Mouse (Mus musculus) midbrain, embryonic 11.5 days (tissue): Measurements from ENCODE around the gene Cd300e. TPM values are rescaled to one million over a fixed set of nuclear protein-coding genes. Genes with fewer than 3 reads are reported as not detected.

Source experiments
- ATAC-seq: fragments of 200-750 bp; cut with Nextera tagmentation; 2 replicates; pipeline ENCODE4 v1.8.0; 2017; ENCODE audit warnings: moderate TSS enrichment, moderate library complexity; ENCODE audit not compliant: low FRiP score
- DNase-seq: peaks from one replicate; pipeline ENCODE4 v3.0.0; 2015; ENCODE audit warnings: low spot score; ENCODE audit errors: missing footprints
- H3K27ac ChIP-seq: fragments of 300-500 bp; sonication (generic); 2 replicates; pipeline ENCODE4 v1.5.1; 2014; ENCODE audit warnings: low read depth, low read length
- H3K27me3 ChIP-seq: fragments of 300-500 bp; sonication (generic); 2 replicates; pipeline ENCODE4 v1.6.1; 2014; ENCODE audit warnings: mild to moderate bottlenecking, low read length, moderate library complexity, mixed read lengths; ENCODE audit not compliant: control insufficient read depth, insufficient read depth
- H3K36me3 ChIP-seq: fragments of 300-500 bp; sonication (generic); 2 replicates; pipeline ENCODE4 v1.6.1; 2014; ENCODE audit warnings: mild to moderate bottlenecking, low read length, moderate library complexity, mixed read lengths; ENCODE audit not compliant: control insufficient read depth, insufficient read depth
- H3K4me1 ChIP-seq: fragments of 300-500 bp; sonication (generic); 2 replicates; pipeline ENCODE4 v1.6.1; 2014; ENCODE audit warnings: low read length; ENCODE audit not compliant: control insufficient read depth, insufficient read depth
- H3K4me2 ChIP-seq: fragments of 300-500 bp; sonication (generic); 2 replicates; pipeline ENCODE4 v1.6.1; 2014; ENCODE audit warnings: mild to moderate bottlenecking, moderate library complexity
- H3K4me3 ChIP-seq: fragments of 300-500 bp; sonication (generic); 2 replicates; pipeline ENCODE4 v1.5.1; 2014; ENCODE audit warnings: low read depth, low read length
- H3K9ac ChIP-seq: fragments of 300-500 bp; sonication (generic); 2 replicates; pipeline ENCODE4 v1.6.1; 2014; ENCODE audit warnings: low read length
- H3K9me3 ChIP-seq: fragments of 300-500 bp; sonication (generic); 2 replicates; pipeline ENCODE4 v1.6.1; 2016; ENCODE audit warnings: low read length; ENCODE audit not compliant: control insufficient read depth
- WGBS: fragments of 180-500 bp; shearing (Covaris S2); extraction: QIAGEN DNeasy Blood & Tissue Kit; methylation state at CpG from one replicate; pipeline ENCODE4 v1.1.7; 2014; 5-methylcytosine and 5-hydroxymethylcytosine counted together
- polyA plus RNA-seq: library from polyadenylated mRNA; unstranded; fragments of >200 nt; fragmentation: Nextera tagmentation; extraction: Ambion mirVana; gene quantifications from 2 replicates; pipeline ENCODE4 v1.2.1, GENCODE M21; 2014

Gene Cd300e
- polyA plus RNA-seq, 1 experiment from 2014 or later = not detected

DNA sequence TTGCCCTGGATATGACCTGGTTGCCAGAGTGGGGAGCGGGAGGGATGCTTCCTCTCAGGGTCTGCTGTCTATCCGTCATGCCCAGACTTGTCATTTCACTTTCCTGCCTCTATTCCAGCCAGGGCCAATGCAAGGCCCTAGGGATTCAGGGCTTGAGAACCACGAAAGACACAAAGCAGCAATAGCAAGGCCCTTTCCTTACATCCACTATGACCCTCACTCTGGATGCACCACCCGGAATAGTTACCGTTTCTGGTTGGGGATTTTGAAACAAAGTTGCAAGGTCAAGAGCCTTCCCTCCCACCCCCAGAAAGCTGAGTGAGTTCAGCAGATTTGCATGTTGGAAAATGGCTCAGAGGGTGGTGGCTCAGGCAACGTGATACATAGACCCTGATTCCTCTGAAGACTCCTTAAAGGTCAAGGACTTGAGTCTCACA is 39.7 kb upstream of the Cd300e start:
- peak; percentile 56 for DNase-seq
- WGBS = 71% methylated on average over 6 of the region's 6 CpGs
- no peak overlapping the region for H3K27ac ChIP-seq

DNA sequence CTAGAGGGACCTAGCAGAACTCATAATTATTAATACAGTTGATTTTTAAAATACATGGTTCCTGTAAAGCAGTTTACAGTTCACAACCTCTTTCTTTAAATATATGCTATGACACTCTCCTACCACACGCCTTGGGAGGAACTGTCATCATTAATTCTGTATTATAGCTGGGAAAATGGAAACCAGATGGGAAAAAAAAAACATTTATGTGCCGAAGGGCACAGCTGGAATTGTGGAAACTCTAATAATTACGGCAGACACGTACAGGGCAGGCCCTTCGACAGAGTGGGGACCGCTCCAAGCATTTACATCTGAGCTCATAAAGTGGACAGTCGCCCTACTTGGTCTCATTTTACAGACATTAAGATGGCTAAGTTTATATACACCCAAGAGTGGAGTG is 38.8 kb upstream of the Cd300e start:
- H3K27ac ChIP-seq = no peak overlapping the region
- H3K27me3 ChIP-seq = no peaks in the 10 kb centered on the region
- no peak for ATAC-seq
- no peaks in the 10 kb centered on the region for H3K9me3 ChIP-seq
- no peak overlapping the region for H3K9ac ChIP-seq
- no peak overlapping the region for H3K4me3 ChIP-seq
- H3K4me2 ChIP-seq = no peak overlapping the region
- peak; percentile 56 for DNase-seq
- 80% methylated on average over 7 of the region's 7 CpGs for WGBS
- no peaks in the 10 kb centered on the region for H3K36me3 ChIP-seq
- no peaks in the 10 kb centered on the region for H3K4me1 ChIP-seq

More for the DNA sequence above, 39.7 kb upstream of the Cd300e start:
- Histone ChIP-seq H3K9ac (no peak overlapping the region), H3K27me3 (no peaks in the 10 kb centered on the region), H3K9me3 (no peaks in the 10 kb centered on the region), H3K4me1 (no peaks in the 10 kb centered on the region), H3K36me3 (no peaks in the 10 kb centered on the region), H3K4me3 (no peak overlapping the region), H3K4me2 (no peak overlapping the region)
- ATAC-seq = no peak

DNA sequence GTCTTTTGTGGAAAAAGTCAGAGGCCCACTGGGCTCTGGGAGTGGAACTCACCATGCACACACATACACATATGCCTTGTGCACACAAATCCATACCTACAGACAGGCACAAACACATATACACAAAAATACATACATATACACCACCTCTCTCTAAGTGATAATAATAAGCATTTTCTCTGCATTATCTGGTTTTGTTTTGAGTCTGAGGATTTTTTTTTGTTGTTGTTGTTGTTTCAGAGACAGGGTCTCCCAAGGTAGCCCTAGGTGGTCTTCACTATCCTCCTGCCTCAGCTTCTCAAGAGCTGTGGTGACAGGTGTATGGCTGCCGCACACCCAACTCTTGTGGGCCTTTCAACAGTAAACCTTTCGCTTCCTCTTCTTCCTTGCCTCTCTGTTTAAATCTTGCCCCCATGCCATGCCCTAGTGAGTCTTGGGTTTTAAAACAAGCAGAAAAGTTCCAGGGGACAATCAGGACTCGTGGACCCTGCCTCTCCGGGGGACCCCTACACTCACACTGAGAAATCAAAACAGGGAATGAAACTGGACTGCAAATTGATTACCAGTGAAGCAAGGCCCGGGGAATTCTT is 38.1 kb upstream of the Cd300e start:
- Histone ChIP-seq H3K36me3 (no peaks in the 10 kb centered on the region), H3K27me3 (no peaks in the 10 kb centered on the region), H3K4me3 (no peak overlapping the region), H3K4me2 (no peak overlapping the region), H3K9me3 (no peaks in the 10 kb centered on the region), H3K4me1 (no peaks in the 10 kb centered on the region), H3K9ac (no peak overlapping the region), H3K27ac (no peak overlapping the region)
- 76% methylated on average over 5 of the region's 5 CpGs for WGBS
- DNase-seq = peak; percentile 31
- ATAC-seq = no peak

DNA sequence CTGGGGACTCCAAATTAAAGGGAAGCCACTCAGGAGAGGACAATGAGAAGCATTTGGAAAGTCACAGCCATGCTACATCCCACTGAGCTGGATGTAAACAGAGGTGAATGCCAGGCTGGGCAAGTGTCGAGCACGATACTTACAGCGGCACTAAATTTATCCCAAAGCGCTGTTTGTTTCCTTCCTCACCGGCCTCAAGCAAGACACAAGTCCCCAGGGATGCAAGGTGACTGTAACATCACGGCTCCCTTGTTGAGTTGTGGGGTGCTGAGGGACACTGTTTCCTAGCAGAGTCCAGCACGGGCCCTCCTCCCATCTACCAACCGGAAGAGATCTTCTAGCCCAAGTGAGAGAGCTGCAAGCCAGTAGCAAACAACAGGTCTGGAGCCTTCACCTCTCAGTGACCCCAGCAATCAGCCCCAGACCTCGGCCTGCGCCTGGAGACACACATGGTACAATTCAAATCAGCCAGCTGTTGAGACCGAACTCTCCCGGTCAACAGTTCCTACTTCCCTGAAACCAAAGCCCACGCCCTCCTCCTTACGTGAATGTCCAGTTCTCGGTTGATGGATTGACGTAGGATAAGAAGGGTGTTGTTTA is 37.4 kb upstream of the Cd300e start:
- ATAC-seq (no peak), DNase-seq (peak; percentile 49)
- no peak overlapping the region for H3K27ac ChIP-seq
- H3K27me3 ChIP-seq = no peaks in the 10 kb centered on the region
- H3K4me1 ChIP-seq = no peaks in the 10 kb centered on the region
- 75% methylated on average over 16 of the region's 16 CpGs for WGBS
- no peak overlapping the region for H3K9ac ChIP-seq
- no peak overlapping the region for H3K4me3 ChIP-seq
- H3K9me3 ChIP-seq = no peaks in the 10 kb centered on the region
- H3K4me2 ChIP-seq = no peak overlapping the region
- H3K36me3 ChIP-seq = no peaks in the 10 kb centered on the region

DNA sequence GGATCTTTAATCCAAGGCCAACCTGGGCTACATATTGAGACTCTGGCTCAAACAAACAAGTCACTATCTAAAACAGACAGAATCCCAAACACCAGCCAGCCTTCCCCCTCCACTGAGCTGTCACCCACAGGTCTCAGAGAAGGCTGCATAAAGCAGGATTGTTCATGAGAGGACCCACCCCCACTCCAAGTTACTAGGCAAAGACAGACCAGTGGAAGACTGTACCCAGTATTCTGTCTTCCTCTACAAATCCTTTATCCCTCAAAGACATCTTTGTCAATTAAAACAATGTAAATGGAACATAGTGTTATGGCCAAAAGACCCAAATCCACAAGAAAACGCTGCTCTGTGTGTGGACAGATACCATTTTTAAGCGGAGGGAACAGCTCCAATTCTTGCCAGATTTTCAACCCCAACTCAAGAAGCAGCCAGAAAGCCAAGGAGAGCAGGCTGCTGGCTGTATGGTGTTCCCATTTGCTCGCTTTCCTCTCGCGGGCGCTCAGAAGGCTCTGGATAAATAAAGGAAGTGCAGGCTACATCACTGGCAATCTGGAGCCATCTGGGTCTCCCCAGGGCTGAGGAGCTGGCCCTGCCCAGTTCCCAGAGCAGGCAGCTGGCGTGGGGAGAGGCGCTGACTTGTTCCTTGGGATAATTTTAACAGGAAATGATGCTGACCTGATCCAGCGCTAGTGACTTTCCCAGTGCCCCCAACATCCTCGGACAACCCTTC is 36.4 kb upstream of the Cd300e start:
- 59% methylated on average over 10 of the region's 10 CpGs for WGBS
- Histone ChIP-seq H3K9ac (no peak overlapping the region), H3K4me2 (no peak overlapping the region), H3K4me1 (no peaks in the 10 kb centered on the region), H3K36me3 (no peaks in the 10 kb centered on the region), H3K4me3 (no peak overlapping the region), H3K27ac (no peak overlapping the region), H3K9me3 (no peaks in the 10 kb centered on the region), H3K27me3 (no peaks in the 10 kb centered on the region)
- ATAC-seq (no peak), DNase-seq (no peak)

DNA sequence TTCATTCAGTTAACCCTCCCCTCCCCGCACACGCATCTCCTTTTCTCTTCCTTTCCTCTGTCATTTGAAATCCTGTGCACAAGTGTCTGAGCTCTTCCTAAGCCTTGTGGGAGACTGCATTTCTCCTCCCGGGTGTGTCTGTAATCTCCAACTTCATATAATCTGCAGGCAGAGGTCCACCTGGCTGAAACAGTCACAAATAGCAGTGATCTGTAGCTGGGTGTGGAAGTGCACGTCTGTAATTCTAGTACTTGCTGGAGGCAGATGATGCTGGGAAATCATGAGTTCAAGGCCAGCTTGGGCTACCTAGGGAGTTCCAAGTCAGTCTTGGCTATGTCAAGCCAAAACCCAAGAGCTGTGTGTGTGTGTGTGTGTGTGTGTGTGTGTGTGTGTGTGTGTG is 30.2 kb upstream of the Cd300e start:
- ATAC-seq (no peak), DNase-seq (no peak)
- Histone ChIP-seq H3K4me2 (peak overlapping the region; percentile 61), H3K4me3 (peak overlapping the region; percentile 25; the same call in 1 of the 2 replicates), H3K27me3 (peaks cover 9% of the 10 kb centered on the region), H3K36me3 (no peaks in the 10 kb centered on the region), H3K9me3 (no peaks in the 10 kb centered on the region), H3K9ac (0 out of 2 replicates have a peak overlapping the region, but pooled peaks have one; percentile 36), H3K4me1 (peaks cover 8% of the 10 kb centered on the region), H3K27ac (no peak overlapping the region)
- 15% methylated on average over 4 of the region's 4 CpGs for WGBS

DNA sequence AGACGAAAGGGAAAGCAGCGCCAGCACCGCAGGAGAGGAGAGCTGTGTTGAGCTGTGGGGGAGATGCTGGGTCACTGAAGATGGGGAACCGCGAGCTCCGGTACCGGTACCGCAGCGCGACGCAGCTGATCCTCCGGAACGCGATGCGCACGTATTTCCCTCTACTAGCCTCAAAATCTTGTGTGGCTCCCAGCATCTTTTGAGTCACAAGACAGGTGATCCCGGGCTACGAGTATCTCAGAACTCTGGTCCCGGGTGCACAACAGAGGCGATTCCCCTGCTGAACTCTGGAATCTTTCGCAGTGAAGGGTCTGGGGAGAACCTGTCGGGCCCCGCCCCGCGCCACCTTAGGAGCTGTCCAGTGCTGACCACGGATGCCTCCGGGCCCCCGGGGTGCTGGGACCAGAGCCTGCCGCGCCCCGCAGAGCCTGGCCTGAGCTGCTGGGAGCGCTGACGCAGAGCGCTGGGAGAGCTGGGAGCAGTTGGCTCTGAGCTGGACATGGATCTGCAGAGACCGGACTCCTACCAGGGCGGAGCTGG is 29.5 kb upstream of the Cd300e start, which contains the start of gene Rab37:
TSS of gene Rab37 (plus strand) at position 70 of the 540 bp plus-strand sequence.
- Histone ChIP-seq H3K36me3 (no peaks in the 10 kb centered on the region), H3K9ac (peak within 1 kb of the TSS; percentile 36; the same call in 1 of the 2 replicates), H3K27me3 (peaks cover 9% of the 10 kb centered on the region), H3K4me2 (peak within 1 kb of the TSS; percentile 61), H3K9me3 (no peaks in the 10 kb centered on the region), H3K4me1 (peaks cover 8% of the 10 kb centered on the region), H3K27ac (no peak within 1 kb of the TSS), H3K4me3 (peak within 1 kb of the TSS; percentile 25)
- DNase-seq = peak; percentile 88
- WGBS = 3% methylated on average over 36 of the region's 36 CpGs
- no peak for ATAC-seq

DNA sequence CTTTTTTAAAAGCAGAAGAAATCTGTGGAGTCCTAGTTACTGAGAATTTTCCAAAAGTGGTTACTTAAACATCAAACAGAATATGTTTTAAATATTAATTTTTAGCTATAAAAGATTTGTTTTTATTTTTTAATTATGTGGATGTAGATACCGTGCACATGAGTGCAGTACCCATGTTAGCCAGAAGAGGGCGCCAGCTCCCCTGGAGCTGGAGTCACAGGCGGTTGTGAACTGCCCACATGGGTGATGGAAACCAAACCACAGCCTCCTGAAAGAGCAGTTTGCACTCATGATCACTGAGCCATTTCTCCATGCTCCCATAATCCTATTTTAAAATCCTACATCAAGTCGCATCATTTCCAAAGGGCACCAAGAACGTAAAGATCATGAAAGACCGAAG is 27.9 kb upstream of the Cd300e start:
- whole genome bisulfite sequencing = 62% methylated on average over 6 of the region's 6 CpGs
- Histone ChIP-seq H3K9ac (no peak overlapping the region), H3K27me3 (peaks cover 9% of the 10 kb centered on the region), H3K4me1 (peaks cover 10% of the 10 kb centered on the region), H3K36me3 (no peaks in the 10 kb centered on the region), H3K9me3 (no peaks in the 10 kb centered on the region), H3K4me3 (no peak overlapping the region), H3K27ac (no peak overlapping the region), H3K4me2 (no peak overlapping the region)
- no peak for DNase-seq
- ATAC-seq = no peak

DNA sequence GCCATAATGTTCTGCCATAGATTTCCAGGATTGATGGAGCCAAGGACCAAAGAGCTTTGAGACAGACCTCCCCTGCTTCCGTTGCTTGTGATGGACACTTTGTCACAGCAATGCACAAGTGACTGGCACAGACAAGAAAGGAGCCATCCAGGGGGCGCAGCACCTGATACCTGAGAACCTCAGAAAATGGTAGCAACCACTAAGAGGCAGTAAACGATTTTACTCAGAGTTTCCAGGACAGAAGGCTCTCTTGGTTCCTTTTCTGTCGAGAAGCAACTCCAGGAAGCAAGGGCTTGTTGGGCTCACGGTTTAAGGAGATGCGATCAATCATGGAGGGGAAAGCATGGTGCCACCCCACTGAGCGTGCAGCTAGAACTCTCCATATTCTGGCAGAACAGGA is 24.2 kb upstream of the Cd300e start:
- DNase-seq (no peak), ATAC-seq (no peak)
- Histone ChIP-seq H3K4me2 (no peak overlapping the region), H3K9me3 (no peaks in the 10 kb centered on the region), H3K27me3 (peaks cover 2% of the 10 kb centered on the region), H3K4me1 (peaks cover 5% of the 10 kb centered on the region; the same call in 1 of the 2 replicates), H3K36me3 (no peaks in the 10 kb centered on the region), H3K4me3 (no peak overlapping the region), H3K9ac (no peak overlapping the region), H3K27ac (no peak overlapping the region)
- WGBS = 72% methylated on average over 7 of the region's 7 CpGs
